Mouse (Mus musculus) limb, embryonic 14.5 days (tissue): ENCODE measurements around the gene Ddit4. TPM values are rescaled to one million over a fixed set of nuclear protein-coding genes. Genes with fewer than 3 reads are reported as not detected.

Experiments
- ATAC-seq: fragments of 200-750 bp; cut with Nextera tagmentation; 2 replicates; pipeline ENCODE4 v1.8.0; 2017; ENCODE audit warnings: low read depth, moderate number of reproducible peaks, moderate TSS enrichment; ENCODE audit not compliant: low FRiP score
- DNase-seq: peaks from one replicate; pipeline ENCODE4 v3.0.0-alpha.2; 2015; ENCODE audit warnings: low spot score
- H3K27ac ChIP-seq: fragments of 300-500 bp; sonication (generic); replicated peaks from 2 replicates; pipeline ENCODE4 v1.5.1; 2014; ENCODE audit warnings: low read depth, mild to moderate bottlenecking, low read length, moderate library complexity, mixed read lengths
- H3K27me3 ChIP-seq: fragments of 300-500 bp; sonication (generic); 2 replicates; pipeline ENCODE4 v1.6.1; 2014; ENCODE audit warnings: low read length, mixed read lengths; ENCODE audit not compliant: control insufficient read depth, insufficient read depth
- H3K36me3 ChIP-seq: fragments of 300-500 bp; sonication (generic); 2 replicates; pipeline ENCODE4 v1.6.1; 2014; ENCODE audit warnings: mild to moderate bottlenecking, low read length, moderate library complexity, mixed read lengths; ENCODE audit not compliant: control insufficient read depth, insufficient read depth
- H3K4me1 ChIP-seq: fragments of 300-500 bp; sonication (generic); 2 replicates; pipeline ENCODE4 v1.6.1; 2014; ENCODE audit warnings: antibody characterized with exemption, low read length, mixed read lengths; ENCODE audit not compliant: control insufficient read depth, insufficient read depth
- H3K4me2 ChIP-seq: fragments of 300-500 bp; sonication (generic); replicated peaks from 2 replicates; pipeline ENCODE4 v1.6.1; 2014; ENCODE audit warnings: low read depth, mild to moderate bottlenecking, low read length, moderate library complexity; ENCODE audit not compliant: severe bottlenecking
- H3K4me3 ChIP-seq: fragments of 300-500 bp; sonication (generic); replicated peaks from 2 replicates; pipeline ENCODE4 v1.5.1; 2014; ENCODE audit warnings: low read length
- H3K9ac ChIP-seq: fragments of 300-500 bp; sonication (generic); 2 replicates; pipeline ENCODE4 v1.6.1; 2014; ENCODE audit warnings: mild to moderate bottlenecking, low read depth, low read length, moderate library complexity; ENCODE audit not compliant: severe bottlenecking
- H3K9me3 ChIP-seq: fragments of 300-500 bp; sonication (generic); 2 replicates; pipeline ENCODE4 v1.6.1; 2016; ENCODE audit warnings: low read length; ENCODE audit not compliant: control insufficient read depth
- POLR2A ChIP-seq: fragments of 200-500 bp; IDR thresholded peaks from 2 replicates; pipeline ENCODE4 v1.8.0; 2012; ENCODE audit warnings: inconsistent platforms, mild to moderate bottlenecking, moderate library complexity, borderline replicate concordance; ENCODE audit not compliant: insufficient read depth, insufficient read length; ENCODE audit errors: extremely low read depth
- WGBS: fragments of 180-500 bp; shearing (Covaris S2); extraction: QIAGEN DNeasy Blood & Tissue Kit; methylation state at CpG from one replicate; pipeline ENCODE4 v1.1.7; 2014; 5-methylcytosine and 5-hydroxymethylcytosine counted together
- polyA plus RNA-seq, 2 experiments: library from polyadenylated mRNA; depleted of rRNA in 1 of 2; stranded (reverse) in 1 of 2; unstranded in 1 of 2; fragments of >200 nt; fragmentation: Nextera tagmentation in 1 of 2; extraction: Ambion mirVana in 1 of 2; gene quantifications; 2 replicates each; pipeline versions ENCODE4 v1.2.1 to v1.2.3; 2012 to 2014

The Ddit4 gene
- polyA plus RNA-seq, 2 experiments, result 8.6 to 117 TPM

- Histone ChIP-seq H3K27me3 (no peaks in the 10 kb centered on the region), H3K4me2 (peak overlapping the region; percentile 34), H3K27ac (peak overlapping the region; percentile 33; the same call in 1 of the 2 replicates), H3K9ac (peak overlapping the region; percentile 16; the same call in 1 of the 2 replicates), H3K36me3 (no peaks in the 10 kb centered on the region), H3K9me3 (no peaks in the 10 kb centered on the region), H3K4me1 (peaks cover 50% of the 10 kb centered on the region), H3K4me3 (no peak overlapping the region)
- ATAC-seq (no peak), DNase-seq (no peak)
- TF ChIP-seq POLR2A, result no peak
- 4% methylated on average over 25 of the region's 25 CpGs for WGBS
Observed at GRCm38 (mm10) chr10:59911561-59912198, 40.0 kb downstream of the Ddit4 start.

- Histone ChIP-seq H3K9me3 (no peaks in the 10 kb centered on the region), H3K27ac (peak overlapping the region; percentile 33; the same call in 1 of the 2 replicates), H3K4me1 (peaks cover 46% of the 10 kb centered on the region), H3K27me3 (no peaks in the 10 kb centered on the region), H3K9ac (peak overlapping the region; percentile 16; the same call in 1 of the 2 replicates), H3K4me2 (peak overlapping the region; percentile 34), H3K36me3 (no peaks in the 10 kb centered on the region), H3K4me3 (no peak overlapping the region)
- TF ChIP-seq POLR2A, result no peak
- no peak for ATAC-seq
- DNase-seq, result no peak
- WGBS, result 27% methylated on average over 6 of the region's 6 CpGs
Observed at GRCm38 (mm10) chr10:59911091-59911490, 40.5 kb downstream of the Ddit4 start.

DNA sequence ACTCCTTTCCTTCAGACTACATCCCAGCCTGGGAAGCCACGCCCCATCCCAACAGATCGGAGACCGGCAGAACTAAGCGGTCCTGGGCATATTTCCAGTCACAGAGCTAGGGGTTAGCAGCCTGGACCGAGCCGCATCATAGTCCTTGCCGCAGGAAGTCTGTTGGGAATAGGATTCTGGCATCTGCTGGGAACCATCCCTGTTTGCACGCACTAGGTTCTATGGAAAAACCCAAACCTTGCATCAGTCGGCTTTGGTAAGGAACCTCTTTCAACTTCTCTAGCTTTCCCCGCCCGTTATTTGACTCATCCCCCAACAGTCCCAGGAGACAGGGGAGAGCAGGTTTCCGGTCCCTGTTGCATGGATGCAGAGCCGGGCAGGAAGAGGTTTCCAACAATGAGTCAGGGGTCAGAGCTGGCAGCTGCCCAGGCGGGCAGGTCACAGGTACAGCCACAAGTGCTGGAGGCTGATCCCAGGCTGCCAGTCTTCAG, 42.2 kb downstream of the Ddit4 start:
- no peak overlapping the region; the same call in 1 of the 2 replicates for H3K9ac ChIP-seq
- H3K4me2 ChIP-seq, result peak overlapping the region; percentile 22
- H3K4me3 ChIP-seq, result no peak overlapping the region
- no peaks in the 10 kb centered on the region for H3K27me3 ChIP-seq
- peak overlapping the region; percentile 48; the same call in 1 of the 2 replicates for H3K27ac ChIP-seq
- H3K9me3 ChIP-seq, result no peaks in the 10 kb centered on the region
- ATAC-seq, result 0 out of 2 replicates have a peak, but pooled peaks have one; percentile 29
- TF ChIP-seq POLR2A, result no peak
- WGBS, result 9% methylated on average over 14 of the region's 14 CpGs
- no peaks in the 10 kb centered on the region for H3K36me3 ChIP-seq
- DNase-seq, result peak; percentile 82
- peaks cover 41% of the 10 kb centered on the region for H3K4me1 ChIP-seq

DNA sequence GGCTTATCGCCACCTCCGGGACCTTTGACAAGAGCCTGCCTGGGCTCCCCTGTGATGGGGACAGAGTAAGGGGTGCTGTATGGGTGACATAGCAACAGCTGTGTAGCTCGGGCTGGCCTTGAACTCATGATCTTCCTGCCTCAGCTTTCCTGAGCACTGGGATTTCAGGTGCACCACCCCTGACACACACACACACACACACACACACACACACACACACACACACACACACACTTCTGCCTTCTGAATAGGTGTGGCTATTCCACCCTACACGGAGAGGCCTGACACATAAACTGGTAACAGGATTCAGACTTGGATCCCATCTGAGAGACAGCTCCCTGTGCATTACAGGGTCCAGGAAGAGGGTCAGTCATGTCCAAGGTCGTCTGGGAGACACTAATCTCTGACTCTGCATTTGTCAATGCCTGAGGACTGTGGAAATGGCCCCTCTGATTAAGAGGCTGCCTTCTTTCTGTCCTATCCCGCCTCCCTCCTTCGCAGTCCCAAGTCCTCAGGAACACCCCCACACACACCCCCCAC, 42.8 kb downstream of the Ddit4 start:
- no peaks in the 10 kb centered on the region for H3K27me3 ChIP-seq
- ATAC-seq, result no peak
- H3K4me2 ChIP-seq, result peak overlapping the region; percentile 22
- H3K4me1 ChIP-seq, result peaks cover 41% of the 10 kb centered on the region
- H3K9ac ChIP-seq, result no peak overlapping the region
- no peak overlapping the region for H3K4me3 ChIP-seq
- no peaks in the 10 kb centered on the region for H3K9me3 ChIP-seq
- H3K36me3 ChIP-seq, result no peaks in the 10 kb centered on the region
- H3K27ac ChIP-seq, result peak overlapping the region; percentile 48; the same call in 1 of the 2 replicates
- 54% methylated on average over 7 of the region's 7 CpGs for WGBS
- no peak for DNase-seq
- TF ChIP-seq POLR2A, result no peak

GRCm38 (mm10) chr10:59907695-59908299, 43.8 kb downstream of the Ddit4 start:
- no peaks in the 10 kb centered on the region for H3K27me3 ChIP-seq
- H3K4me1 ChIP-seq, result peaks cover 49% of the 10 kb centered on the region
- no peaks in the 10 kb centered on the region for H3K36me3 ChIP-seq
- H3K9me3 ChIP-seq, result no peaks in the 10 kb centered on the region
- TF ChIP-seq POLR2A, result no peak
- H3K27ac ChIP-seq, result peak overlapping the region; percentile 67
- peak; percentile 47 for ATAC-seq
- no peak overlapping the region for H3K4me3 ChIP-seq
- DNase-seq, result peak; percentile 79
- WGBS, result 14% methylated on average over 5 of the region's 7 CpGs
- no peak overlapping the region for H3K9ac ChIP-seq
- no peak overlapping the region for H3K4me2 ChIP-seq
